Mouse (Mus musculus): ENCODE results near the gene Coil. TPM values are rescaled to one million over a fixed set of nuclear protein-coding genes. Genes with fewer than 3 reads are reported as not detected.

Gene Coil
- polyA plus RNA-seq, 1 experiment from 2014 or later = 16.9 TPM

- Histone ChIP-seq H3K36me3 (peaks cover 50% of the 10 kb centered on the region), H3K27ac (no peak overlapping the region), H3K4me1 (0 out of 2 replicates have a peak, but pooled peaks cover under 1% of the 10 kb centered on the region), H3K27me3 (no peaks in the 10 kb centered on the region), H3K4me2 (no peak overlapping the region), H3K9ac (no peak overlapping the region), H3K9me3 (no peaks in the 10 kb centered on the region), H3K4me3 (no peak overlapping the region)
- WGBS = 86% methylated on average over 9 of the region's 9 CpGs
- ATAC-seq (ENCODE audit: borderline replicate concordance, extremely low read depth, low FRiP score, low TSS enrichment) = no peak
Observed at GRCm38 (mm10) chr11:89009066-89009465, 39.0 kb downstream of the Coil start.

DNA sequence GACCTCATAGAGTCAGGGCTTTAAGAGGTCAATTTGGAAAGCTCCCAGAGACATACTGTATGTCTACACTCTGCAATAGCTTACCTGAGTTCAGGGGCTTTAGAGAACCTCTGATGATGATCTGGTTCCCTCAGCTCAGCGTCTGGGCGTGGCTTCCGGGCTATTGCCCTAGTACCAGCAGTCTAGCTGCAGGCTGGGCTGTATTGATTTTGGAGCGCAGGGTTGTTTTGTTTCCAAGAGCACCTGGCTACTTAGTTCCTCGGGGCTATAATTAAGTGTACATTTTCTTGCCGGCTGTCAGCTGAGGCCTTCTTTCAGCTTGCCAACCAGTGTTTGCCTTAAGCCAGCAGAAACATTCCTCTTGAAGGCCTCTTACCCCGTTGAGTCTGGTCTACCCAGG is 39.4 kb downstream of the Coil start:
- ATAC-seq (ENCODE audit: borderline replicate concordance, extremely low read depth, low FRiP score, low TSS enrichment) = no peak
- Histone ChIP-seq H3K9ac (no peak overlapping the region), H3K27me3 (no peaks in the 10 kb centered on the region), H3K36me3 (peaks cover 51% of the 10 kb centered on the region), H3K4me2 (no peak overlapping the region), H3K4me1 (no peaks in the 10 kb centered on the region), H3K27ac (no peak overlapping the region), H3K4me3 (no peak overlapping the region), H3K9me3 (no peaks in the 10 kb centered on the region)
- WGBS = 76% methylated on average over 7 of the region's 7 CpGs

- Histone ChIP-seq H3K4me1 (no peaks in the 10 kb centered on the region), H3K4me3 (no peak overlapping the region), H3K9me3 (no peaks in the 10 kb centered on the region), H3K4me2 (no peak overlapping the region), H3K9ac (no peak overlapping the region), H3K27me3 (no peaks in the 10 kb centered on the region), H3K36me3 (peaks cover 53% of the 10 kb centered on the region), H3K27ac (no peak overlapping the region)
- ATAC-seq (ENCODE audit: borderline replicate concordance, extremely low read depth, low FRiP score, low TSS enrichment) = no peak
- 89% methylated on average over 5 of the region's 5 CpGs for WGBS
Observed at GRCm38 (mm10) chr11:89012241-89012640, 42.2 kb downstream of the Coil start.

GRCm38 (mm10) chr11:89017514-89018182 is 47.6 kb downstream of the Coil start:
- H3K9me3 ChIP-seq = no peaks in the 10 kb centered on the region
- H3K27ac ChIP-seq = no peak overlapping the region
- no peak overlapping the region for H3K9ac ChIP-seq
- H3K36me3 ChIP-seq = peaks cover 32% of the 10 kb centered on the region
- no peaks in the 10 kb centered on the region for H3K4me1 ChIP-seq
- H3K4me3 ChIP-seq = no peak overlapping the region
- no peak overlapping the region for H3K4me2 ChIP-seq
- no peaks in the 10 kb centered on the region for H3K27me3 ChIP-seq
- 78% methylated on average over 9 of the region's 9 CpGs for WGBS
- no peak for ATAC-seq (ENCODE audit: borderline replicate concordance, extremely low read depth, low FRiP score, low TSS enrichment)

DNA sequence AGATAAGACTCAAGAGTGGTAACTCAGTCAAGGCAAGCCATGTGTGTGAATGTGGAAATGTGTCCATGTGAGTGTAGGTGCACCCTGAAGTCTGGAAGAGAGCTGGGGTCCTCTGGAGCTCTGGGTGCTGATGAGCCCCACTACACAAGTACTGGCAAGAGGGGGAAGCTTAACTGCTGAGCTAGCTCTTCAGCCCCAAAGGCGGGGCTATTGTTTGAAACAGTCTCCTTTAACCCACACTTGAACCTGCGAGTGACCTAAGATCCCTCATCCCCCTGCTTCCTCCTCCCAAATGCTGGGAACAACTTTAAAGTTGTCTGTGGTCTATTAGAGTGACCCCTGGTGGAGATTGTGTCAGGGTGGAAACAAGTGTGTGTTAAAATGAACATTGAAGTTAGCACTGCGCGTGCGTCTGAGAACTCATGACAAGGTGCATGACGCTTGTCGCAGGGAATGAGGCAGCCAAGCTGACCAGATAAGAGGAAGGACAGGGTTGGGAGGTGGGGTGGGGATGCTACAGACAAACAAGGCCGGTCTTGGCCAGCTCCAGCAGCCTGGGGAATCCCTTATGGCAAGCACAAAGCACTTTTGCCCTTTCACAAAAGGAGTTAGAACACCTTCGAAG is 50.7 kb downstream of the Coil start:
- H3K4me3 ChIP-seq = no peak overlapping the region
- no peak overlapping the region for H3K9ac ChIP-seq
- ATAC-seq (ENCODE audit: borderline replicate concordance, extremely low read depth, low FRiP score, low TSS enrichment) = no peak
- no peak overlapping the region for H3K27ac ChIP-seq
- no peaks in the 10 kb centered on the region for H3K9me3 ChIP-seq
- H3K27me3 ChIP-seq = no peaks in the 10 kb centered on the region
- H3K4me2 ChIP-seq = no peak overlapping the region
- peaks cover 19% of the 10 kb centered on the region; the same call in 1 of the 2 replicates for H3K4me1 ChIP-seq
- 68% methylated on average over 9 of the region's 9 CpGs for WGBS
- peaks cover 17% of the 10 kb centered on the region for H3K36me3 ChIP-seq

DNA sequence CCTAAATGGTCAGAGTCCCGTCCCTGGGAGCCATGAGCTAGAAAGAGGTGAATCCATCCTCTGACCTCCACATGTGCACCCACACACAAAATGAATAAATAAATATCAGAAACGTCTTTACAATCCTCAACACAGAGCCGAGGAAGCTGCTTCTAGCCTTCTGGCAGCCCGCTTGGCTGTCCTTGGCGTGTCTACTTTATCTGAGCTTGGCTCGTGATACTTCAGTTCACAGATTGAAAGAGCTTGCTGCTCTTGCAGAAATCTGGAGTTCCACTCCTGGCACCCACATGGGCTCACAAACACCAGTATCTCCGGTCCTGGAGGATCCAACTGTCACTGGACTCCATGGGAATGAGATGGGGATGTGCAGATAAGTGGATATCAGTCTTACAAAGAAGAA is 51.6 kb downstream of the Coil start:
- Histone ChIP-seq H3K4me2 (no peak overlapping the region), H3K4me1 (peaks cover 19% of the 10 kb centered on the region; the same call in 1 of the 2 replicates), H3K9me3 (no peaks in the 10 kb centered on the region), H3K4me3 (no peak overlapping the region), H3K9ac (no peak overlapping the region), H3K27me3 (no peaks in the 10 kb centered on the region), H3K27ac (no peak overlapping the region), H3K36me3 (peaks cover 9% of the 10 kb centered on the region)
- 68% methylated on average over 7 of the region's 7 CpGs for WGBS
- no peak for ATAC-seq (ENCODE audit: borderline replicate concordance, extremely low read depth, low FRiP score, low TSS enrichment)

DNA sequence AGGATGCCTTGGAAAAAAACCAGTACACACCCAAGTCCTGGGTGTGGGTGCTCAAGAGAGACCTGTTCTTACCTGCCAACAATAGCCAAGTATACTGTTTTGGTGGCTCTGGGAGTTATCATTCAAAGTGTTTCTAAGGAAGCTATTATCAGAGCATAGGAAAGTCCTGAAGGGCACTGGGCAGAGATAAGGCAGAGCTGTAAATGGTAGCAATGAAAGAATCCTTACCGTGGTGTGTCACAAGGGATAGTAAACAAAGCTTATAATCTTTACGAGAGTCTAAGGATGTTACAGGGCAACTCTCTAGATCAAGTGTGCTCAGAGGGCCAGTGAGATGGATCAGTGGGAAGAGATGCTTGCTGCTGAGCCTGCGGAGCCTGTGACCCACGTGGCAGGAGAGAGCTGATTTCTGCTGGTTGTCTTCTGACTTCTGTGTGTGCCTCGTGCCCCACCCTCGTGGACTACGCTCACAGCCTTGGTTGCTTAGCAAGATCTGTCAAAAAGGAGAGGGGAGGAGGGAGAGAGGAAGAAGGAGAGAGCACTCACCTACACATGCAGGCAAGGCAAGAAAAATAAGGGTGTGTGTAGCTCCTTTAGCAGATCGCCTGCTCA is 52.2 kb downstream of the Coil start:
- H3K9ac ChIP-seq = no peak overlapping the region
- H3K4me1 ChIP-seq = peaks cover 19% of the 10 kb centered on the region; the same call in 1 of the 2 replicates
- no peak overlapping the region for H3K4me3 ChIP-seq
- H3K27ac ChIP-seq = no peak overlapping the region
- H3K27me3 ChIP-seq = no peaks in the 10 kb centered on the region
- H3K9me3 ChIP-seq = no peaks in the 10 kb centered on the region
- ATAC-seq (ENCODE audit: borderline replicate concordance, extremely low read depth, low FRiP score, low TSS enrichment) = no peak
- H3K4me2 ChIP-seq = no peak overlapping the region
- H3K36me3 ChIP-seq = peaks cover 6% of the 10 kb centered on the region; the same call in 1 of the 2 replicates
- 47% methylated on average over 8 of the region's 8 CpGs for WGBS

DNA sequence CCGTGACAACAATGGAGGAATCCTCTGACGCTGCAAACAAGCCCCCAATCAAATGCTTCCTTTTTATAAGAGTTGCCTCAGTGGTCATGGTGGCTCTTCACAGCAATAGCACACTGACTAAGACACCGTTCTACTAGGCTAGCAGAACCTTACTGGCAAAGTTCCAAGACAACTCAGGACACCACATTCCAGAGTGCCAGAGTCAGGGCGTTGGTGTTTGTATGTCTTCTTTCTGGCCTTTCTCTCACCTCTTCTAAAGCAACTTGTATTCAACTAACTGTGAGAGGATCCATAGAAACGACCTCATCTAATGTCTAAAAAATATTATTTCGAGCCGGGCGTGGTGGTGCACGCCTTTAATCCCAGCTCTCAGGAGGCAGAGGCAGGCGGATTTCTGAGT is 53.4 kb downstream of the Coil start:
- Histone ChIP-seq H3K4me2 (no peak overlapping the region), H3K4me1 (peaks cover 26% of the 10 kb centered on the region; the same call in 1 of the 2 replicates), H3K9ac (no peak overlapping the region), H3K4me3 (no peak overlapping the region), H3K9me3 (no peaks in the 10 kb centered on the region), H3K27ac (peak overlapping the region; percentile 65; the same call in 1 of the 2 replicates), H3K27me3 (no peaks in the 10 kb centered on the region), H3K36me3 (peaks cover 4% of the 10 kb centered on the region; the same call in 1 of the 2 replicates)
- no peak for ATAC-seq (ENCODE audit: borderline replicate concordance, extremely low read depth, low FRiP score, low TSS enrichment)
- WGBS = 61% methylated on average over 10 of the region's 10 CpGs

- Histone ChIP-seq H3K27ac (peak overlapping the region; percentile 65), H3K27me3 (no peaks in the 10 kb centered on the region), H3K9me3 (no peaks in the 10 kb centered on the region), H3K4me2 (0 out of 2 replicates have a peak overlapping the region, but pooled peaks have one; percentile 3), H3K9ac (no peak overlapping the region), H3K4me3 (no peak overlapping the region), H3K36me3 (no peaks in the 10 kb centered on the region), H3K4me1 (peaks cover 30% of the 10 kb centered on the region; the same call in 1 of the 2 replicates)
- peak; percentile 67 for ATAC-seq (ENCODE audit: borderline replicate concordance, extremely low read depth, low FRiP score, low TSS enrichment)
- 25% methylated on average over 11 of the region's 11 CpGs for WGBS
Observed at GRCm38 (mm10) chr11:89024181-89024881, 54.3 kb downstream of the Coil start.

DNA sequence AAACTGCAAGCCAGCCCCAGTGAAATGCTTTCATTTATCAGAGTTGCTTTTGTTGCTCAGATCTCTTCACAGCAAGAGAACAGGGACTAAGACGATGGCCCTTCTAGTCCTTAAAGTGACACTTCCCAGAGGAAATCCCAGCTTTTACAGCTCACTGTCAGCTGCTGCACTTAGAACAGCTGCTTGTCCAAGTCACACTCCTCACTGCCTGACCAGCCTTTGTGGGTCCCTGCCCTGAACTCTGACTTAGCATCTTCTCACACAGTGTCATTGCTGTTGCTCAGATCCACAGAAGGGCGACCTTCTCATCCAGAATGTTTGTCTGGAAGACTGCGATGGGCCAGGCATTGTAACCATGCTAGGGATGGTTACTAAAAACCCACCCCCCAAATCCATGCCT is 55.6 kb downstream of the Coil start:
- H3K4me3 ChIP-seq = no peak overlapping the region
- H3K36me3 ChIP-seq = no peaks in the 10 kb centered on the region
- WGBS = 75% methylated on average over 3 of the region's 3 CpGs
- ATAC-seq (ENCODE audit: borderline replicate concordance, extremely low read depth, low FRiP score, low TSS enrichment) = no peak
- peaks cover 30% of the 10 kb centered on the region; the same call in 1 of the 2 replicates for H3K4me1 ChIP-seq
- H3K9ac ChIP-seq = no peak overlapping the region
- H3K27me3 ChIP-seq = no peaks in the 10 kb centered on the region
- no peaks in the 10 kb centered on the region for H3K9me3 ChIP-seq
- 0 out of 2 replicates have a peak overlapping the region, but pooled peaks have one; percentile 65 for H3K27ac ChIP-seq
- no peak overlapping the region for H3K4me2 ChIP-seq

DNA sequence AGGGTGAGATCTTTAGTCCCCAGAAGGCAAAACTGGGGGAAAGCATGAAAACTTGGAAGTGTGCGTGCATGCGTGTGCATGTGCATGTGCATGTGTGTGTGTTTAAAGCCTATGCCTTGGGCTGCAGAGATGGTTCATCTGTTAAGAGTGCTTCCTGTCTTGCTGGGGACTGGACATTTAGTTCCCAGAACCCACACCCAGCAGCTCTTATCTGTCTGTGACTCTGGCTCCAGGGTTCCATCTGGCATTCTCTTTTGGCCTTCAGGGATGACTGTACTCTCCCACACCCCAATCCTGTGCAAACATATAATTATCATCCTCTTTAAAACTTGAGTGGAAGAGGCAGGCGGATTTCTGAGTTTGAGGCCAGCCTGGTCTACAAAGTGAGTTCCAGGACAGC is 56.1 kb downstream of the Coil start:
- Histone ChIP-seq H3K27me3 (no peaks in the 10 kb centered on the region), H3K27ac (no peak overlapping the region), H3K4me3 (no peak overlapping the region), H3K9me3 (no peaks in the 10 kb centered on the region), H3K9ac (no peak overlapping the region), H3K36me3 (no peaks in the 10 kb centered on the region), H3K4me1 (peaks cover 30% of the 10 kb centered on the region; the same call in 1 of the 2 replicates), H3K4me2 (no peak overlapping the region)
- WGBS = 89% methylated on average over 3 of the region's 3 CpGs
- no peak for ATAC-seq (ENCODE audit: borderline replicate concordance, extremely low read depth, low FRiP score, low TSS enrichment)
